Mouse (Mus musculus): ENCODE results near the gene Sgpp2.
A peak's percentile ranks its signal among the peaks of the same experiment; 100 is the strongest.

Gene Sgpp2

GRCm38 (mm10) chr1:78414421-78414820, 104.3 kb downstream of the Sgpp2 start:
- DNase-seq, result no peak

GRCm38 (mm10) chr1:78417154-78417911, 107.2 kb downstream of the Sgpp2 start:
- DNase-seq, result no peak

- DNase-seq, result peak; percentile 56 to 79
These were observed 109.4 kb downstream of the Sgpp2 start for GRCm38 (mm10) chr1:78419593-78419992.

GRCm38 (mm10) chr1:78420271-78420670, 110.1 kb downstream of the Sgpp2 start:
- DNase-seq, result no peak

- no peak for DNase-seq
These were observed 111.6 kb downstream of the Sgpp2 start for GRCm38 (mm10) chr1:78421749-78422148.

- no peak for DNase-seq
These were observed 112.4 kb downstream of the Sgpp2 start for GRCm38 (mm10) chr1:78422576-78422975.

- no peak for DNase-seq
These were observed 114.7 kb downstream of the Sgpp2 start for GRCm38 (mm10) chr1:78424848-78425247.

DNA sequence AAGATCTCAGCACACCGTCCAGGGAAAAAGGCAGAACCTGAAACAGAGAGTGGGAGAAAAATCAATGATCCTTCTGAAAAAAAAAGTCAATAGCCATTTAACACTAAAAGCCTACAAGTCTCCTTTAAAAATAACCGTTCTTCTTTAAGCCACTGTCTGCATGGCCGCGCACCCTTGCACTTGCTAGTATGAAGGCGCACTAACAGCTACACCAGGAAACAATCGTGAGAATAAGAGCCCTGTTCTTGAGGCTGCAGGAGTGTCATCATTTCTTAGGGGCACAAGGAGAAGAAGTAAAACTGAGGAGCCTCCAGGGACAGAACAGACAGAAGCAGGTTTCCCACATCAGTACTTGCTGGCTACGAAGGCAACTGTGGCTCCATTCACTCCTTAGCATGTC, 115.2 kb downstream of the Sgpp2 start:
- DNase-seq, result no peak

- no peak for DNase-seq
These were observed 115.9 kb downstream of the Sgpp2 start for GRCm38 (mm10) chr1:78425793-78426700.

DNA sequence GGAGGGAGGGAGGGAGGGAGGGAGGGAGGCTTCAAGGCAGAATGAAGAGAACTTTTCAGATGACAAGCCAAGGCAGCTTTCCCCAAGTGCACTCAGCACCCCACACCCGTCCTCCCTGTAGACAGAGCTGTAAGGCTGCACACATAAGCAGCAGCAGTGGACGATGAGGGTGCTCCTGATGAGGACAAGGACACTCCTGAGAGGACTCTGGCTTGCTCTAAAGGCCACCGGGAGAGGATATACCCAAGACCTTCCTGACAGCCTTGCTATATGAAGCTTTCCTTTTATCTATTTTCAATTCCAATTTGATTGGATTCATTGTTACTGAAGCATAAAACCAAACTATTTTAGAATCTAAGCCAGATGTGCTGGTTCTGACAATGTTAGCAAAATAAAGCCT, 116.7 kb downstream of the Sgpp2 start:
- DNase-seq, result no peak

DNA sequence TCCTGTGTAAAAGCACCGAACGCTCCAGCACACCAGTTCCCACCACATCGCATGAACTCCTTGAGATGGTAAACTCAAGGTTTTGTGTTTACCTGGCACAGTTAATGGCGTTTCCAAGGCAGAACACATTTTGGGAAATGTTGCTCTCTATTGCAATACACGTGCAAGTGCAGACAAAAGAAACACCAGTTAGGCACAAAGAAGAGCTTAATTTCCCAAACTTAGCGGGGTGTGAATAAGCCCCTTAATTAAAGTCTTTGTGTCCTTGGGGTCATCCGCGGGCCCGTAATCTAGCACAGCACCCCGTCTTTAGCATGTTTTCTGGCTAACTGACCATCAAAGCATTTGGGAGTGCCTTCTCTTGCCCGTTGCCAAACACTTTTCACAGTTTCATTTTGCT, 118.7 kb downstream of the Sgpp2 start:
- DNase-seq, result no peak

DNA sequence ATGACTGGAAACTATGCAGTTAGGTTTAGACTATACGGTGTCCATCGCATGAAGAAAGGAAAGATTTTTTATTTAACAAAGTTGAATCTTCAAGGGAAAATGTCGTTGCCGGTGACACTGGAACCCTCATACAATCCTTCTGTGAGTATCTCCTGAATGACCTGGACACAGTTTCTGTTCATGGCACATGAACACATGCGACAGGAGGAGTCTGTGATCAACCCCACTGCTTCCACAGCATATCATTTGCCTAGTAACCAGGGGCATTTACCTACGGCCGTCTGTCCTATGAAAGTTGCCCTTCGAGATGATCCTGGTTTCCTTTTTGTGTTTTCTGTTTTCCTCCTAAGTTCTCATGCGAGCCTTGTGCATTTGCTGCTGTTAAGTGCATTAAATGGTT, 123.3 kb downstream of the Sgpp2 start:
- no peak for DNase-seq

DNA sequence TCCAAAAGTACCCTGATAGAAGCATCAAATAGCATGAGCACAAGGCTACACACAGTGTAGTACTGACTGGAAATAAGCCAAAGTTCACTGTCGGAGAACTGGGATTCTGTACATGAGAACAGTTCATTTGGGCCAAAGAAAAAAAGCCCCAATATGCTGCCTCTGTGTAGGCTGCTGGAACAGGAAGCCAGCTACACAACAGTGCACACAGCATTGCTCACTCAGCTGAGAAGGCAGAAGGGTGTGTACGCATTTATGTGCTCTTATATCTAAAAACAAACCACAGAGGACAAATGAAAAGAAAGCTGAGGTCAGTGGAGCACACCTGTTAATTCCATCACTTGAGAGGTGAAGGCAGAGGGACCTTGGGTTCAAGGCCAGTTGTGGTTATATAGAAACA, 125.8 kb downstream of the Sgpp2 start:
- DNase-seq, result no peak

- no peak for DNase-seq
These were observed 126.3 kb downstream of the Sgpp2 start for GRCm38 (mm10) chr1:78436445-78436844.

DNA sequence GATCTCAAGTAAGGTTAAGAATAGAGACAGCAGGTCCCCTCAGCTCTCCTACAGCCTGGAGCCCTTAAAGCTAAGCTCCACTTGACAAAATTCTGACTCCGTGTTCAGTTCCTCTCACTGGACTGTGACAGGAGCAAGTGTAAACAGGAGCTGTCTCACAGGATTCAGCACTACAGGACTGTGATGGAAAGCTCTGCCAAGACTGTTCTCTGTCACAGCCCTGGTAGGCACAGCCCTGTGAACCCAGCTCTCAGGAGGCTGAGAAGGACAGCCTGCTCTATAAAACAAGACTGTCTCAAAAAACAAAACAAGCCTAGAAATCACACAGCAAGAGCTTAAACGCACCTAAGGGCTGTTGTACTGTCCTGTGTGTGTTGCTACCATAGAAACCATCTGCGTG, 127.0 kb downstream of the Sgpp2 start:
- DNase-seq, result no peak

DNA sequence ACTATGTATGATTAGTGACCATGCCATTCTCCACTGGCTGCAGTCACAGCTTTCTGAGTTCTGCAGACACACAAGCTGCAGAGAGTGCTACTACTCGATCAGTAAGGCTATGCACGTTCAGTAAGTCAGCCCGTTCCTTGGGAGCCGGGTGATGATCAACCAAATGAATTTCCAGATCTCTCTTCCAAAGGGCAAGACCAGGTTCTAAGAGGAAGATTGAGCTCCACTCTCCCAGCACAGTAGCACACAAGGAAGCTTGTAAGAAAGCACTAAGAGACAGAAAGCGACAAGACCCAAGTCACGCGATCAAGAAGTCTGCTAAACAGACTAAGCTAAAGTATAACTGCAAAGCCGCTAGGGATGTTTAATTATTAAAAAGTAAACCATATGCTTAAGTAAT, 130.6 kb downstream of the Sgpp2 start:
- peak; percentile 69 to 80 for DNase-seq

DNA sequence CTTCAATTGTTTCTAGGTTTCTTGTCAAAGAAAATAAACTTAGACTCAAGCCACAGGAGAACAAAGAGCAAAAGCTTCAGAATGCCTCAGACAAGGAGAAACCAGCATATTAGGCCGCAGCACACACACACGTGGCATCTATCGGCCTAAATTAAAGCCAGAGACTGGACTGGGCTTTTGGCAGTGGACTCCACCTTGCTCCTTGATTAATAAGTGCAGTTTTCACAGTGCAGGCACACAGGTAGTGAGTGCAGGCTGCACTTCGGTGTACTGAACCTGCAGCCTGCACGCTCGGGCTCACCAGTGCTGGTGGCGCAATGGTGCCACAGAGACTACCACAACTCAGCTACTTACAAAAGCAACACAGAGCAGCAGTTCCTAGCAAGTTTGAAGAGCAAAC, 132.9 kb downstream of the Sgpp2 start:
- DNase-seq, result no peak

DNA sequence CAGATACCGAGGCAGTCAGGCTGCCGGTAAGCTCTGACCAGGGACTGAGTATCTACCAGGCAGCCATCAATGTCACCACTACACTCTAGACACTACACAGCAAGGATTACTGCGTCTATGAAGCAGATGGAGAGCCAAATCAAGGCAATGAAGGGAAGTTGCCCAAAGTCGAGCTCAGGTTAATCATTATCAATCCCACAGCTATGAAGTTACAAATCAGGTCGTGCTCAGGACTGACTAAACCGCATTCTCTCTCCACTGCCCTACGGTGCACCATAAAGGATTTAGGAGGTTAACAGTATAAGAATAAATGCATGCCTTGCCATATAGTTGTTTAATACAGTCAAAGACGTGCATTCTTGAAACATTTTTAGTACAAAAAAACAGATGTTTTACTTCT, 136.1 kb downstream of the Sgpp2 start:
- DNase-seq, result peak; percentile 37 to 59

DNA sequence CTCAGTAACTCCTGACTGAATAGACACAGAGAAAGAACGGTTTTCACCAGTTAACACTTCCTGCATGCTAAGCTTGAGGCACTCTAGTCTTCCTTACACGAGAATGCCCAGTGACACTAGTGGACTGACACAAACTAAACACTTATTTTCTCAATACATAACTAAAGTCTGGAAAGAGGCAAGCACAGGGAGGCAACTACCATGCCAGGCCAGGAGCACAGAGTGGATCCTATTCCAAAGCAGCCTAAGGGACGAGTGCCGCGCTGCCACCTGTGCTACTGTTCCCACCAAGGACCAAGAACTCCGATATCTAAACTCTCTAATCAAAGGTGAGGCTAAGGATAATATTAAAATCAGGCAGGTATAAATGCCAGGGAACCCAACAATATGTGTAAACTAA, 136.6 kb downstream of the Sgpp2 start:
- DNase-seq, result no peak

DNA sequence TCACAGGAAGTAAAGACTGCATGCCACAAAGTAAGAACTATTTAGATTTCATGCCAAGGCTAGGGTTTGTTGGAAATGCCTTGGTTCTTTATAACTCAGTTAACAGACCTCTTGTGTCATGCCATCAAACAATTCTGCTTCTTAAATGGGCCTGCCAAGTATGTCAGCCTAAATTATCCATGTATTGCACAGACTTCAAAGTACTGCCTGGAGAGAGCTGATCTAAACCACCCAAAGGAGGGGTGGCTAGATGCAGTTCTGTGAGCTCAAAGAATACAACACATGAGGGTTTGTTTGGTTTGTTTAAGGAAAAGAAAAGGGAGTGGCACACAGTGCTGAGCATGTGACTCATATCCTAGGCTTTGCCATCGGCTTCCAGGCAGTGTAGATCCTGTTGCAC, 137.9 kb downstream of the Sgpp2 start:
- DNase-seq, result no peak

DNA sequence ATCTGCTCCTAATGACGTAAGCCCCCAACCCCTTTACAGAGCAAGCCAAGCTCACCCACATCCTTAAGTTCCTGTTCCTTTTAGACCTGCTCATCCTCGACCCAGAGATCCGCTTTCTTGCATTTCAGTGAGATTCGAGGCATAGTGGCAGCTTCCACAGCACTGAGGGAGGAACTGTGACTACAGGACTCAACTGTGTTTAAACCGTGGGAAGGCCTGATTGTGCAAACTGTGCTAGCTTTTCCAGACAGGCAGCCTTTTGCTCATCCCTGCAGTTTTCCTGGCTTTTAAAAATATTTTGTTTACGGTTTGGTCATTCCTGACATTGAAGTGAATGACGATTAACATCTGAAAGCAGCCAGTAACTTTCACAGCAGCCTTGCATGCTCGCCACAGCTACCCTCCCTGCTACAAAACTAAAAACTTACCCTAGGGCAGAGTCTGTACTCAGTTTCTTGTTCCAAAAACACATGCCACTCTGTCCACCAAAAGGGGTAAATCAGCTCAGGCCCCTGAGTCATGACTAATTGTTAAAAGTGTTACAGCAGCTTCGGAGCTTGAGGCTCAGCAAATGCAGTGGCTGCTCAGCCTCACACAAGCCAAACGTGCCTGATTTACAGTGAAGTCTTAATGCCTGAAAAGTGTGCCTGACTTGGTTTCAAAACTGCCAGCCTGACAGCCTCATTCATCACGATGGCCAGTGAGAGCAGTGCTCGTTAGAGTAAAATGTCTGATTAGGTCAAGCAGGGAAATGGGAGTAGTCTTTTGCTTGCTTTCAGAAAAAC, 141.1 kb downstream of the Sgpp2 start:
- peak in 1 of 2 experiments; percentile 16 for DNase-seq

- DNase-seq, result no peak
These were observed 142.4 kb downstream of the Sgpp2 start for GRCm38 (mm10) chr1:78452544-78452943.

GRCm38 (mm10) chr1:78453886-78454285, 143.7 kb downstream of the Sgpp2 start:
- DNase-seq, result peak; percentile 13 to 20

All from kidney, adult 8-10 months (tissue).